Mouse (Mus musculus) bone marrow, adult 2 months (tissue): ENCODE results near the gene Kcng3. TPM values are rescaled to one million over a fixed set of nuclear protein-coding genes. Genes with fewer than 3 reads are reported as not detected.

Source experiments
- H3K27ac ChIP-seq: fragments of 200-500 bp; 2 replicates; pipeline ENCODE4 v1.5.1; 2012; ENCODE audit warnings: low read depth, mild to moderate bottlenecking, control low read depth, inconsistent platforms, low read length; ENCODE audit not compliant: control insufficient read depth, poor library complexity, insufficient read depth
- H3K4me1 ChIP-seq: fragments of 200-500 bp; 2 replicates; pipeline ENCODE4 v1.6.1; 2011; ENCODE audit warnings: low read length; ENCODE audit not compliant: control insufficient read depth, insufficient read depth
- H3K4me3 ChIP-seq: fragments of 200-500 bp; replicated peaks from 2 replicates; pipeline ENCODE3; 2011; ENCODE audit warnings: mild to moderate bottlenecking, low read depth, low read length, control low read depth; ENCODE audit not compliant: control insufficient read depth
- CTCF ChIP-seq: fragments of 200-500 bp; IDR thresholded peaks from 2 replicates; pipeline ENCODE4 v1.5.1; 2011; ENCODE audit warnings: low read length, control low read depth; ENCODE audit not compliant: control insufficient read depth, insufficient read depth
- POLR2A ChIP-seq: fragments of 200-500 bp; IDR thresholded peaks from 2 replicates; pipeline ENCODE4 v1.6.1; 2011; ENCODE audit warnings: low read depth, mild to moderate bottlenecking, control low read depth, low read length, borderline replicate concordance; ENCODE audit not compliant: control insufficient read depth
- WGBS: fragments of 180-500 bp; shearing (Covaris S2); methylation state at CpG from one replicate; pipeline ENCODE4 v1.1.7; 2018; 5-methylcytosine and 5-hydroxymethylcytosine counted together
- polyA plus RNA-seq: library from polyadenylated mRNA; stranded (reverse); fragments of >200 nt; gene quantifications from 2 replicates; pipeline ENCODE4 v1.2.4, GENCODE M21; 2011; ENCODE audit warnings: low replicate concordance; ENCODE audit not compliant: missing spikeins, insufficient read depth, insufficient read length

The Kcng3 gene
- polyA plus RNA-seq, 1 experiment, result not detected

GRCm38 (mm10) chr17:83545259-83545658 is 86.4 kb downstream of the Kcng3 start:
- 71% methylated on average over 6 of the region's 6 CpGs for WGBS
- no peak for TF ChIP-seq POLR2A
- TF ChIP-seq CTCF, result no peak
- no peak overlapping the region for H3K4me3 ChIP-seq
- H3K4me1 ChIP-seq, result no peaks in the 10 kb centered on the region
- no peak overlapping the region for H3K27ac ChIP-seq

- no peak overlapping the region for H3K27ac ChIP-seq
- 82% methylated on average over 2 of the region's 2 CpGs for WGBS
These were observed 89.3 kb downstream of the Kcng3 start for GRCm38 (mm10) chr17:83542424-83542823.

GRCm38 (mm10) chr17:83539262-83540037 is 92.2 kb downstream of the Kcng3 start:
- no peaks in the 10 kb centered on the region for H3K4me1 ChIP-seq
- no peak overlapping the region for H3K27ac ChIP-seq
- no peak overlapping the region for H3K4me3 ChIP-seq
- TF ChIP-seq POLR2A (no peak), CTCF (no peak)
- WGBS, result 46% methylated on average over 12 of the region's 12 CpGs

More at GRCm38 (mm10) chr17:83542424-83542823, 89.3 kb downstream of the Kcng3 start:
- H3K4me1 ChIP-seq, result no peaks in the 10 kb centered on the region
- TF ChIP-seq POLR2A (no peak), CTCF (no peak)
- H3K4me3 ChIP-seq, result no peak overlapping the region

GRCm38 (mm10) chr17:83538694-83539093 is 93.0 kb downstream of the Kcng3 start:
- Histone ChIP-seq H3K4me1 (no peaks in the 10 kb centered on the region), H3K27ac (no peak overlapping the region), H3K4me3 (no peak overlapping the region)
- TF ChIP-seq CTCF (no peak), POLR2A (no peak)
- WGBS, result 86% methylated on average over 1 of the region's 1 CpGs

GRCm38 (mm10) chr17:83538141-83538540 is 93.6 kb downstream of the Kcng3 start:
- WGBS, result 83% methylated on average over 9 of the region's 9 CpGs
- no peak overlapping the region for H3K4me3 ChIP-seq
- TF ChIP-seq POLR2A (no peak), CTCF (no peak)
- H3K4me1 ChIP-seq, result no peaks in the 10 kb centered on the region
- H3K27ac ChIP-seq, result no peak overlapping the region

Other genes starting within 250 kb of the Kcng3 start
- 169 and 259 TPM in 2 replicates for gene Cox7a2l, start 114.6 kb downstream of the Kcng3 start, polyA plus RNA-seq
- 15.8 and 21.0 TPM in 2 replicates for gene Mta3, start 74.3 kb upstream of the Kcng3 start, polyA plus RNA-seq
- gene Haao, start 216.1 kb upstream of the Kcng3 start, polyA plus RNA-seq, result 41.3 and 96.3 TPM in 2 replicates